Mouse (Mus musculus): ENCODE measurements around the gene Serpina9. TPM values are rescaled to one million over a fixed set of nuclear protein-coding genes. Genes with fewer than 3 reads are reported as not detected.

The Serpina9 gene
- polyA plus RNA-seq, 2 experiments, result 0.10 to 0.16 TPM

DNA sequence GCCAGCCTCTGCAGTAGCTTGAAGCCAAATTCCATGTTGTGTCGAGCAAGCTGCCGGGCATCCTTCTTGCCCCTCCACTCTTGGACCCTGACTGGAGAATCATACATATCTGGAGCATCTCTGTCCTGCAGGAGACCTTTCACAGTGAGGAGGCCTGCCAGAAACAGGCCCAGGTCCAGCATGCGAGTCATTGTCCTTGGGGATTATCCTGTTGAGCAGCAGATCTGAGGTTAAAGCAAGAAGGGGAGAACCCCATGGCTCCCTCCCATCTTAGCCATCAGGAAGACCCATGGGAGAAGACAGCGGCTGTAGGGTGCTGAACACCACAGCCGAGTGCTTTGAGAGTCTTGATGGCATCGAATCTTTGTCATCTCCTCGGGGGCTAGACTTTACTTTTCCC lies 24.6 kb upstream of the Serpina9 start:
- ATAC-seq (ENCODE audit: low FRiP score, low read depth), result no peak
- H3K27me3 ChIP-seq (ENCODE audit: control insufficient read depth, insufficient read depth, low read length), result no peaks in the 10 kb centered on the region
- DNase-seq (ENCODE audit: low spot score), result no peak
- H3K4me1 ChIP-seq (ENCODE audit: control insufficient read depth, insufficient read depth, low read length), result no peaks in the 10 kb centered on the region
- H3K27ac ChIP-seq (replicated peaks; ENCODE audit: low read depth, low read length), result no peak overlapping the region
- no peak overlapping the region for H3K4me2 ChIP-seq (replicated peaks; ENCODE audit: low read depth, low read length, severe bottlenecking)
- no peaks in the 10 kb centered on the region for H3K36me3 ChIP-seq (ENCODE audit: control insufficient read depth, insufficient read depth, low read length)
- no peaks in the 10 kb centered on the region for H3K9me3 ChIP-seq (ENCODE audit: control insufficient read depth, low read length)
- WGBS, result 87% methylated on average over 7 of the region's 7 CpGs
- no peak overlapping the region for H3K9ac ChIP-seq (ENCODE audit: low read depth, low read length, severe bottlenecking)
- TF ChIP-seq POLR2A (IDR thresholded peaks at IDR 0.05; ENCODE audit: borderline replicate concordance, extremely low read depth, insufficient read depth, insufficient read length), result no peak
- H3K4me3 ChIP-seq (replicated peaks; ENCODE audit: low read length), result no peak overlapping the region

DNA sequence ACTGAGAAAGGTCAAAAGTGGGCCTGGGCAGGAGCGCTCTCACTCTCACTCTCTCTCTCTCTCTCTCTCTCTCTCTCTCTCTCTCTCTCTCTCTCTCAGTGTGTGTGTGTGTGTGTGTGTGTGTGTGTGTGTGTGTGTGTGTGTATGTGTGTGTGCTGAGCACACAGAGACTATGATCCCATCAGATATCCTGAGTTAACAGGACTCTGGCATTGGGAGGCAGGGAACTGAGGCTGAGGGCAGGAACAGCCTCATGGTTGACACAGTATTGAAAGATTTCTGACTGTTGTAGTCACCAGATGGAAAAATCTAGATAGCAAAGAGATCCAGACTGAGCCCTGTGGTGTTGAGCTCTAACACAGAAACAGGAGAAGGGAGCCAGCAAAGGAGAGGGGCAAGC lies 20.2 kb upstream of the Serpina9 start:
- DNase-seq (ENCODE audit: low spot score) (no peak), ATAC-seq (ENCODE audit: low FRiP score, low read depth) (no peak)
- Histone ChIP-seq H3K4me3 (replicated peaks; ENCODE audit: low read length) (no peak overlapping the region), H3K4me2 (replicated peaks; ENCODE audit: low read depth, low read length, severe bottlenecking) (no peak overlapping the region), H3K27ac (replicated peaks; ENCODE audit: low read depth, low read length) (no peak overlapping the region), H3K27me3 (ENCODE audit: control insufficient read depth, insufficient read depth, low read length) (no peaks in the 10 kb centered on the region), H3K36me3 (ENCODE audit: control insufficient read depth, insufficient read depth, low read length) (no peaks in the 10 kb centered on the region), H3K4me1 (ENCODE audit: control insufficient read depth, insufficient read depth, low read length) (no peaks in the 10 kb centered on the region), H3K9me3 (ENCODE audit: control insufficient read depth, low read length) (no peaks in the 10 kb centered on the region), H3K9ac (ENCODE audit: low read depth, low read length, severe bottlenecking) (no peak overlapping the region)
- WGBS, result 100% methylated on average over 1 of the region's 1 CpGs
- TF ChIP-seq POLR2A (IDR thresholded peaks at IDR 0.05; ENCODE audit: borderline replicate concordance, extremely low read depth, insufficient read depth, insufficient read length), result no peak

DNA sequence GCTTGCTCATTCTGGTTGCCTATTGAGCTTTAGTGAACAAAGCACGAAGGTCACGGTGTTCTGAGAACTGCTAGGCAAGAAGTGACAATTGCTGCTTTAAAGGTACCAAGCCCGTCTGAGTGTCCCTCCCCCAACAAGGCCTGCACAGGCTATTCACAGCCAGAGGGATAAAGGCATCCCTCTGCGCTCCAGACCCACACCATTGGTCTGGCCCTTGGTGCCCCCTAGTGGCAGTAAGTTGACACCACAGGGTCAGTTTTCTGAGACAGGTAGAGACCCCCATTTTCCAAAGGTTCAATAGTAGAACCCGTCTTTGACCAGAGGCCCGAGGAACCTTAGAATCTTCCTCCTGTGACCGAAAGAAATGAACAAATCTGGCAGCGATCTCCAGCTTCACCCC lies 16.4 kb upstream of the Serpina9 start:
- no peaks in the 10 kb centered on the region for H3K9me3 ChIP-seq (ENCODE audit: control insufficient read depth, low read length)
- ATAC-seq (ENCODE audit: low FRiP score, low read depth) (no peak), DNase-seq (ENCODE audit: low spot score) (no peak)
- no peak overlapping the region for H3K27ac ChIP-seq (replicated peaks; ENCODE audit: low read depth, low read length)
- H3K27me3 ChIP-seq (ENCODE audit: control insufficient read depth, insufficient read depth, low read length), result no peaks in the 10 kb centered on the region
- no peak for TF ChIP-seq POLR2A (IDR thresholded peaks at IDR 0.05; ENCODE audit: borderline replicate concordance, extremely low read depth, insufficient read depth, insufficient read length)
- H3K36me3 ChIP-seq (ENCODE audit: control insufficient read depth, insufficient read depth, low read length), result no peaks in the 10 kb centered on the region
- H3K4me2 ChIP-seq (replicated peaks; ENCODE audit: low read depth, low read length, severe bottlenecking), result no peak overlapping the region
- H3K9ac ChIP-seq (ENCODE audit: low read depth, low read length, severe bottlenecking), result no peak overlapping the region
- H3K4me3 ChIP-seq (replicated peaks; ENCODE audit: low read length), result no peak overlapping the region
- no peaks in the 10 kb centered on the region for H3K4me1 ChIP-seq (ENCODE audit: control insufficient read depth, insufficient read depth, low read length)
- 46% methylated on average over 8 of the region's 8 CpGs for WGBS

GRCm38 (mm10) chr12:104015280-104015679 lies 1.7 kb upstream of the Serpina9 start:
- Histone ChIP-seq H3K4me2 (replicated peaks; ENCODE audit: low read depth, low read length, severe bottlenecking) (no peak overlapping the region), H3K27ac (replicated peaks; ENCODE audit: low read depth, low read length) (no peak overlapping the region), H3K36me3 (ENCODE audit: control insufficient read depth, insufficient read depth, low read length) (no peaks in the 10 kb centered on the region), H3K4me1 (ENCODE audit: control insufficient read depth, insufficient read depth, low read length) (no peaks in the 10 kb centered on the region), H3K27me3 (ENCODE audit: control insufficient read depth, insufficient read depth, low read length) (no peaks in the 10 kb centered on the region), H3K4me3 (replicated peaks; ENCODE audit: low read length) (no peak overlapping the region), H3K9me3 (ENCODE audit: control insufficient read depth, low read length) (no peaks in the 10 kb centered on the region), H3K9ac (ENCODE audit: low read depth, low read length, severe bottlenecking) (no peak overlapping the region)
- ATAC-seq (ENCODE audit: low FRiP score, low read depth) (no peak), DNase-seq (ENCODE audit: low spot score) (no peak)
- TF ChIP-seq POLR2A (IDR thresholded peaks at IDR 0.05; ENCODE audit: borderline replicate concordance, extremely low read depth, insufficient read depth, insufficient read length), result no peak
- 83% methylated on average over 3 of the region's 3 CpGs for WGBS

DNA sequence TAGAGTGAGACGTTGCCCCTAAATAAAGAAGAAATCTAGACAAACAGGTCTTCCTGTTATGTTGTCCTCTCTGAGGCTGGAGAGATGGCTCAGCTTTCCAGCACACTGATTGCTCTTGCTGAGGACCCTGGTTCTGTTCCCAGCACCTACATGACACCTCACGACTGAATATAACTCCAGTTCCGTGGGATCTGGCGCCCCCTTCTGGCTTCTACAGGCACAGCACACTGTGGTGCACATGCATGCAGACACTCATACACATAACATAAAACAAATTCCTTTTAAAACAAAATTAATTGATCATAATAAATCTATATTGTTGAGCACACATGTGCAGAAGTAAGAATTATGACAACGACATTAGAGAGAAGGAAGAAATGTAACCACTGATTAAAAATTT lies 8.9 kb downstream of the Serpina9 start:
- no peaks in the 10 kb centered on the region for H3K9me3 ChIP-seq (ENCODE audit: control insufficient read depth, low read length)
- H3K4me2 ChIP-seq (replicated peaks; ENCODE audit: low read depth, low read length, severe bottlenecking), result no peak overlapping the region
- H3K27me3 ChIP-seq (ENCODE audit: control insufficient read depth, insufficient read depth, low read length), result no peaks in the 10 kb centered on the region
- H3K36me3 ChIP-seq (ENCODE audit: control insufficient read depth, insufficient read depth, low read length), result no peaks in the 10 kb centered on the region
- TF ChIP-seq POLR2A (IDR thresholded peaks at IDR 0.05; ENCODE audit: borderline replicate concordance, extremely low read depth, insufficient read depth, insufficient read length), result no peak
- DNase-seq (ENCODE audit: low spot score) (no peak), ATAC-seq (ENCODE audit: low FRiP score, low read depth) (no peak)
- no peak overlapping the region for H3K27ac ChIP-seq (replicated peaks; ENCODE audit: low read depth, low read length)
- 87% methylated on average over 5 of the region's 5 CpGs for WGBS
- H3K4me3 ChIP-seq (replicated peaks; ENCODE audit: low read length), result no peak overlapping the region
- no peak overlapping the region for H3K9ac ChIP-seq (ENCODE audit: low read depth, low read length, severe bottlenecking)
- H3K4me1 ChIP-seq (ENCODE audit: control insufficient read depth, insufficient read depth, low read length), result no peaks in the 10 kb centered on the region

DNA sequence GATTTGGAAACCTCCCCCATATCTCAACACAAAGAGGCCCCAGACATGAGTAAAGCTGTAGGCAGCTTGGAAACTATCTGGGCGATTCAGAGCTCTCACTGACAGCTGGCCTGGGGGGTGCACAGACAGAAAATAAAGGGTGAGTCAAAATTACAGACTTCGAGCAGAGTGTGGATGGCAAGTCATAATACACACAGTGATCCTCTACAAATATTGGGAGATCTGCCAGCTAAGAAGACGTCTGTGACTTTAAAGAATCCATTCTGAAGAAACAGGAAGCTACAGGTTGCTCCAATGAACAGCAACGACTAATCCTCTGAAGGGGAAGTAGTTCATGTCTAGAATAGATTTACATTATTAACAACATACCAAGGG lies 10.3 kb downstream of the Serpina9 start:
- no peak overlapping the region for H3K4me2 ChIP-seq (replicated peaks; ENCODE audit: low read depth, low read length, severe bottlenecking)
- H3K4me1 ChIP-seq (ENCODE audit: control insufficient read depth, insufficient read depth, low read length), result no peaks in the 10 kb centered on the region
- no peak overlapping the region for H3K4me3 ChIP-seq (replicated peaks; ENCODE audit: low read length)
- ATAC-seq (ENCODE audit: low FRiP score, low read depth), result no peak
- no peaks in the 10 kb centered on the region for H3K27me3 ChIP-seq (ENCODE audit: control insufficient read depth, insufficient read depth, low read length)
- no peaks in the 10 kb centered on the region for H3K36me3 ChIP-seq (ENCODE audit: control insufficient read depth, insufficient read depth, low read length)
- H3K27ac ChIP-seq (replicated peaks; ENCODE audit: low read depth, low read length), result no peak overlapping the region
- H3K9ac ChIP-seq (ENCODE audit: low read depth, low read length, severe bottlenecking), result no peak overlapping the region
- no peak for TF ChIP-seq POLR2A (IDR thresholded peaks at IDR 0.05; ENCODE audit: borderline replicate concordance, extremely low read depth, insufficient read depth, insufficient read length)
- DNase-seq (ENCODE audit: low spot score), result no peak
- H3K9me3 ChIP-seq (ENCODE audit: control insufficient read depth, low read length), result no peaks in the 10 kb centered on the region
- 57% methylated on average over 4 of the region's 4 CpGs for WGBS

Data from limb, embryonic 14.5 days (tissue).